In the genomic region with DNA sequence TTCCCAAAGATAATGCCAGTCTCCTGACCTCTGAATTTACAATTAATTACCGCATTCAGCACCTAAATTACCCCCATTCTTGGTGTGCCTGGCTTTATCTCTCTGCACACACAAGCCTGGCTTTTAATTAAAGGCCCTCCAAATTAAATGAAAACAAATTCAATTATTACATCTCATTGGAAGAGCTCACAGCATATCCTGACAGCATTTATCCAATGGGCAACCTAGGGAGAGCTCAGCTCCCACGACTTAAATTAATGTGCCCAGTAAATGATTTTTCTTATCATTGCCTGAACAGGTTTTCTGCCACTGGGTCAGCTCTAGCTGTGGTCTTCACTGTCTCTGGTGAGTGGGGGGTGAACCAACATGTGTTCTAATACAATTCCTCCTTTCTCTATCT, we compare ENCODE assay signal across 23 mouse cellular contexts.
A peak's percentile ranks its signal among the peaks of the same experiment; 100 is the strongest.
DNase-seq lines count a peak whose midpoint lies in the region; ATAC-seq and TF ChIP-seq lines count a peak whose summit lies in the region.
"Had no signal": no experiment of that assay in that cellular context is flagged by ENCODE, and none has a peak within 500 bp of the region (broad histone marks: within the 10 kb centered on the region; RNA-seq: fewer than 3 reads in every experiment).

No protein-coding gene starts in this region.

- no peak for DNase-seq in forebrain, postnatal 0 days
- no peak for DNase-seq in hindbrain, embryonic 14.5 days (ENCODE audit: low spot score)
- DNase-seq in retina, embryonic 14.5 days (ENCODE audit: low spot score), result peak; percentile 17
- no peak for DNase-seq in retina, postnatal 1 day
- no peak for DNase-seq in ovary, postnatal 14 days (ENCODE audit: low spot score)
- DNase-seq: adrenal gland, adult 8-10 months; adrenal gland, postnatal 36 days; B cell, adult 2 months; cerebellum, adult 11 months; cerebellum, adult 8-10 months; cerebellum, postnatal 14 days; heart, adult 18-20 months; heart, postnatal 10 days; heart, postnatal 4 days had no signal

- no peaks in the 10 kb centered on the region for H3K36me3 ChIP-seq in forebrain, embryonic 12.5 days (replicated peaks)
- no peaks in the 10 kb centered on the region for H3K36me3 ChIP-seq in forebrain, postnatal 0 days (ENCODE audit: insufficient read depth)
- no peaks in the 10 kb centered on the region for H3K36me3 ChIP-seq in hindbrain, embryonic 14.5 days (replicated peaks; ENCODE audit: control insufficient read depth, insufficient read depth)
- H3K36me3 ChIP-seq in hindbrain, embryonic 16.5 days (ENCODE audit: control insufficient read depth, insufficient read depth, low read length), result no peaks in the 10 kb centered on the region
- no peaks in the 10 kb centered on the region for H3K36me3 ChIP-seq in kidney, embryonic 14.5 days (ENCODE audit: control insufficient read depth, insufficient read depth, low read length)
- H3K36me3 ChIP-seq: embryonic facial prominence, embryonic 12.5 days; G1E; heart, embryonic 10.5 days had no signal

- WGBS in forebrain, embryonic 12.5 days, result 37% methylated on average over 2 of the region's 2 CpGs
- WGBS in forebrain, postnatal 0 days, result 18% methylated on average over 2 of the region's 2 CpGs
- WGBS in hindbrain, embryonic 14.5 days, result 51% methylated on average over 2 of the region's 2 CpGs
- WGBS in hindbrain, embryonic 16.5 days, result 29% methylated on average over 2 of the region's 2 CpGs
- 57% methylated on average over 2 of the region's 2 CpGs for WGBS in kidney, embryonic 14.5 days

- no peak for TF ChIP-seq CTCF in forebrain, postnatal 0 days (IDR thresholded peaks at IDR 0.05; ENCODE audit: low read depth)

- H3K9ac ChIP-seq in forebrain, embryonic 12.5 days, result no peak overlapping the region
- no peak overlapping the region for H3K9ac ChIP-seq in forebrain, postnatal 0 days
- no peak overlapping the region for H3K9ac ChIP-seq in hindbrain, embryonic 14.5 days
- no peak overlapping the region for H3K9ac ChIP-seq in hindbrain, embryonic 16.5 days (ENCODE audit: low read depth, low read length)
- H3K9ac ChIP-seq in kidney, embryonic 14.5 days (ENCODE audit: low read depth, low read length), result no peak overlapping the region
- H3K9ac ChIP-seq: embryonic facial prominence, embryonic 12.5 days; forebrain, embryonic 13.5 days had no signal

- 0 out of 2 replicates have a peak, but pooled peaks have one; percentile 23 for ATAC-seq in forebrain, embryonic 12.5 days (ENCODE audit: low FRiP score)
- ATAC-seq in forebrain, postnatal 0 days, result no peak
- ATAC-seq in hindbrain, embryonic 14.5 days (ENCODE audit: low FRiP score), result peak; percentile 64; the same call in 1 of the 2 replicates
- no peak; the same call in 1 of the 2 replicates for ATAC-seq in hindbrain, embryonic 16.5 days
- ATAC-seq in kidney, embryonic 14.5 days (ENCODE audit: low FRiP score, low TSS enrichment), result no peak
- ATAC-seq: CD4-positive, CD25-positive, alpha-beta regulatory T cell, adult 4 months; forebrain, embryonic 13.5 days; inflammation-experienced regulatory T-cells, adult 6 months had no signal

- no peak overlapping the region for H3K4me3 ChIP-seq in forebrain, embryonic 12.5 days (replicated peaks)
- no peak overlapping the region for H3K4me3 ChIP-seq in forebrain, postnatal 0 days (ENCODE audit: low read depth, low read length)
- no peak overlapping the region for H3K4me3 ChIP-seq in hindbrain, embryonic 14.5 days (replicated peaks; ENCODE audit: low read length)
- no peak overlapping the region for H3K4me3 ChIP-seq in hindbrain, embryonic 16.5 days (ENCODE audit: low read length)
- H3K4me3 ChIP-seq in kidney, embryonic 14.5 days (ENCODE audit: low read length), result no peak overlapping the region
- H3K4me3 ChIP-seq: embryonic facial prominence, embryonic 12.5 days; forebrain, embryonic 13.5 days; heart, embryonic 10.5 days had no signal

- H3K9me3 ChIP-seq in forebrain, embryonic 12.5 days, result no peaks in the 10 kb centered on the region
- H3K9me3 ChIP-seq in forebrain, postnatal 0 days (ENCODE audit: low read length), result no peaks in the 10 kb centered on the region
- no peaks in the 10 kb centered on the region for H3K9me3 ChIP-seq in hindbrain, embryonic 14.5 days (ENCODE audit: control insufficient read depth, low read length)
- H3K9me3 ChIP-seq in hindbrain, embryonic 16.5 days (ENCODE audit: control insufficient read depth, low read length), result no peaks in the 10 kb centered on the region
- no peaks in the 10 kb centered on the region for H3K9me3 ChIP-seq in kidney, embryonic 14.5 days (ENCODE audit: control insufficient read depth, low read length)
- H3K9me3 ChIP-seq: embryonic facial prominence, embryonic 12.5 days; forebrain, embryonic 13.5 days; G1E; heart, embryonic 10.5 days had no signal

- no peak overlapping the region for H3K27ac ChIP-seq in forebrain, embryonic 12.5 days
- no peak overlapping the region for H3K27ac ChIP-seq in forebrain, postnatal 0 days (ENCODE audit: low read depth, low read length)
- 0 out of 2 replicates have a peak overlapping the region, but pooled peaks have one; percentile 3 for H3K27ac ChIP-seq in hindbrain, embryonic 14.5 days
- H3K27ac ChIP-seq in hindbrain, embryonic 16.5 days (ENCODE audit: low read depth, low read length), result no peak overlapping the region
- H3K27ac ChIP-seq in kidney, embryonic 14.5 days (ENCODE audit: low read depth, low read length), result no peak overlapping the region
- H3K27ac ChIP-seq: embryonic facial prominence, embryonic 12.5 days; forebrain, embryonic 13.5 days; heart, embryonic 10.5 days had no signal

- no peak overlapping the region for H3K4me2 ChIP-seq in forebrain, embryonic 12.5 days
- H3K4me2 ChIP-seq in forebrain, postnatal 0 days (ENCODE audit: low read depth), result no peak overlapping the region
- H3K4me2 ChIP-seq in hindbrain, embryonic 14.5 days (replicated peaks), result no peak overlapping the region
- no peak overlapping the region for H3K4me2 ChIP-seq in hindbrain, embryonic 16.5 days (ENCODE audit: low read length)
- H3K4me2 ChIP-seq in kidney, embryonic 14.5 days (replicated peaks; ENCODE audit: low read depth, low read length), result no peak overlapping the region
- H3K4me2 ChIP-seq: embryonic facial prominence, embryonic 12.5 days; forebrain, embryonic 13.5 days had no signal

- peaks cover 12% of the 10 kb centered on the region; the same call in 1 of the 2 replicates for H3K27me3 ChIP-seq in forebrain, embryonic 12.5 days
- no peaks in the 10 kb centered on the region for H3K27me3 ChIP-seq in forebrain, postnatal 0 days (ENCODE audit: insufficient read depth, low read length)
- no peaks in the 10 kb centered on the region for H3K27me3 ChIP-seq in hindbrain, embryonic 14.5 days (ENCODE audit: control insufficient read depth, insufficient read depth, low read length)
- no peaks in the 10 kb centered on the region for H3K27me3 ChIP-seq in hindbrain, embryonic 16.5 days (replicated peaks; ENCODE audit: control insufficient read depth, insufficient read depth, low read length)
- H3K27me3 ChIP-seq in kidney, embryonic 14.5 days (ENCODE audit: control insufficient read depth, insufficient read depth, low read length), result no peaks in the 10 kb centered on the region
- H3K27me3 ChIP-seq: embryonic facial prominence, embryonic 12.5 days had no signal

- peaks cover 6% of the 10 kb centered on the region; the same call in 1 of the 2 replicates for H3K4me1 ChIP-seq in forebrain, embryonic 12.5 days
- H3K4me1 ChIP-seq in forebrain, postnatal 0 days (ENCODE audit: insufficient read depth), result no peaks in the 10 kb centered on the region
- H3K4me1 ChIP-seq in hindbrain, embryonic 14.5 days (replicated peaks; ENCODE audit: control insufficient read depth, insufficient read depth, low read length), result no peaks in the 10 kb centered on the region
- peaks cover 2% of the 10 kb centered on the region; the same call in 1 of the 2 replicates for H3K4me1 ChIP-seq in hindbrain, embryonic 16.5 days (ENCODE audit: control insufficient read depth, insufficient read depth, low read depth, low read length)
- H3K4me1 ChIP-seq in kidney, embryonic 14.5 days (ENCODE audit: control insufficient read depth, insufficient read depth, low read length), result no peaks in the 10 kb centered on the region
- H3K4me1 ChIP-seq: embryonic facial prominence, embryonic 12.5 days had no signal

Comparison
In these comparisons a context has a peak if more than half of its experiments do, and no peak if none do; other contexts are left out.
1. ATAC-seq: peak in forebrain, embryonic 12.5 days (single experiment) and hindbrain, embryonic 14.5 days (single experiment); none in forebrain, postnatal 0 days (single experiment), hindbrain, embryonic 16.5 days (single experiment) and kidney, embryonic 14.5 days (single experiment).